Mouse (Mus musculus) urinary bladder, postnatal 14 days (tissue): ENCODE measurements around the gene Nup98.

Experiments used
- DNase-seq: peaks from one replicate; pipeline ENCODE4 v3.0.0; 2021; ENCODE audit warnings: low spot score

The Nup98 gene

GRCm38 (mm10) chr7:102116579-102117331 lies 93.2 kb downstream of the Nup98 start, which contains the start of gene Chrna10:
TSS of gene Chrna10 (minus strand) at chr7:102116828.
- no peak for DNase-seq

- DNase-seq = no peak
These were observed 96.7 kb downstream of the Nup98 start for GRCm38 (mm10) chr7:102113151-102113729.

- DNase-seq = no peak
These were observed 100.2 kb downstream of the Nup98 start for GRCm38 (mm10) chr7:102109746-102110145.

GRCm38 (mm10) chr7:102109171-102109570 lies 100.8 kb downstream of the Nup98 start, which contains the start of gene Art5:
TSS of gene Art5 (minus strand) at chr7:102109489.
- no peak for DNase-seq

- no peak for DNase-seq
These were observed 101.8 kb downstream of the Nup98 start for GRCm38 (mm10) chr7:102108206-102108605.

GRCm38 (mm10) chr7:102106700-102107141 lies 103.3 kb downstream of the Nup98 start:
- no peak for DNase-seq

- DNase-seq = no peak
These were observed 105.8 kb downstream of the Nup98 start for GRCm38 (mm10) chr7:102104126-102104525.

- DNase-seq = no peak
These were observed 106.4 kb downstream of the Nup98 start for GRCm38 (mm10) chr7:102103555-102103954.

GRCm38 (mm10) chr7:102102696-102103095 lies 107.3 kb downstream of the Nup98 start:
- DNase-seq = no peak

- no peak for DNase-seq
These were observed 107.7 kb downstream of the Nup98 start for GRCm38 (mm10) chr7:102102241-102102640.

- no peak for DNase-seq
These were observed 108.5 kb downstream of the Nup98 start, which contains the start of gene Art1 for GRCm38 (mm10) chr7:102101487-102101886. TSS of gene Art1 (plus strand) at chr7:102101743.

GRCm38 (mm10) chr7:102100868-102101267 lies 109.1 kb downstream of the Nup98 start:
- no peak for DNase-seq

GRCm38 (mm10) chr7:102099760-102100661 lies 110.0 kb downstream of the Nup98 start:
- no peak for DNase-seq

- no peak for DNase-seq
These were observed 122.6 kb downstream of the Nup98 start for GRCm38 (mm10) chr7:102087336-102087735.

- DNase-seq = no peak
These were observed 125.8 kb downstream of the Nup98 start for GRCm38 (mm10) chr7:102084041-102084696.

- no peak for DNase-seq
These were observed 127.2 kb downstream of the Nup98 start, which contains the start of gene Trpc2 for GRCm38 (mm10) chr7:102082816-102083215. TSS of gene Trpc2 (plus strand) at chr7:102083116.

GRCm38 (mm10) chr7:102081784-102082183 lies 128.2 kb downstream of the Nup98 start:
- DNase-seq = no peak

- DNase-seq = no peak
These were observed 129.7 kb downstream of the Nup98 start for GRCm38 (mm10) chr7:102080311-102080710.

GRCm38 (mm10) chr7:102078517-102078916 lies 131.5 kb downstream of the Nup98 start:
- DNase-seq = peak; percentile 41

- DNase-seq = no peak
These were observed 133.2 kb downstream of the Nup98 start for GRCm38 (mm10) chr7:102076714-102077296.
